Mouse (Mus musculus): ENCODE measurements around the gene Rcvrn.
A peak's percentile ranks its signal among the peaks of the same experiment; 100 is the strongest.

The Rcvrn gene

GRCm38 (mm10) chr11:67668460-67669007 is 26.6 kb upstream of the Rcvrn start:
- DNase-seq (ENCODE audit: low spot score in 2 of 2), result no peak

DNA sequence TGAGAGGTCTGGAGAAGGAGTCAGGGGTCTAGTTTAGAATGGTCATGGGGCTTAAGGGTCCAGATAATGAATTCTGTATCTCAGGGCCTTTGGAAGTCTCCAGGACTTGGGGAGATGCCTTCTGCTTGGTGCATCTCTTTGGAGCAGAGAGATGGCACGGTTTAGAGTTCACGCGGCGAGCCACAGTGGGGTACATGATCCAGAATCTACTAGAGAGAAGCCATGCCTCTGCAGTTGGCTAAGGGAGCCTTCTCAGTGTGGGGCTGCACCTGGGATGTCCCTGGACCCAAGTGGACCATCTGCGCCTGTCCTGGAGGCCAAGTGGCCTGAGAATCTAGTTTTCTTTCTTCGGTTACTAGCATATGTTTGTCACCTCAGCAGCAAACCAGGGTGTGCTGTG is 25.1 kb upstream of the Rcvrn start:
- no peak for DNase-seq (ENCODE audit: low spot score in 2 of 2)

- no peak for DNase-seq (ENCODE audit: low spot score in 2 of 2)
Observed at GRCm38 (mm10) chr11:67672140-67672539, 23.0 kb upstream of the Rcvrn start.

- peak in 1 of 2 experiments; percentile 29 for DNase-seq (ENCODE audit: low spot score in 2 of 2)
Observed at GRCm38 (mm10) chr11:67675562-67676540, 19.3 kb upstream of the Rcvrn start.

- no peak for DNase-seq (ENCODE audit: low spot score in 2 of 2)
Observed at GRCm38 (mm10) chr11:67679300-67679699, 15.8 kb upstream of the Rcvrn start.

GRCm38 (mm10) chr11:67679930-67680329 is 15.2 kb upstream of the Rcvrn start:
- DNase-seq (ENCODE audit: low spot score in 2 of 2), result no peak

DNA sequence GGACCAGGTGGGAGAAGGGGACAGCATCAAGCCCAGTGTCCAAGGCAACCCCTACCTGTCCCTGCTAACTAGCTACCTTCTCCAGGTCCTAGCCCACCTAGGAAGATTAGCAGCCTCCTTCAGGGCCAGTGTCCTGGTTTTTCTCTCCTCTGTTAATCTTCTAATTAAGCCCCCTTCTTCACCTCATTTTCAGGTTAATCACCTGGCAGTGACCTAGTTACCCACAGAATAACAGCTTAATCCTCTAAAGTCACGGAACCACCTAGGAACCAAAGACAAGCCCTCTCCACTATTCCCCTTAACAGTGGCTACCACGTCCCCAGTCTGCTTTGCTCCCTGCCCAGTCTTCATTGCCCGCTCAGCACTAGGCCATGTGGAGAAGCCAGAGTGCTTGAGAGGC is 13.3 kb upstream of the Rcvrn start:
- no peak for DNase-seq (ENCODE audit: low spot score in 2 of 2)

DNA sequence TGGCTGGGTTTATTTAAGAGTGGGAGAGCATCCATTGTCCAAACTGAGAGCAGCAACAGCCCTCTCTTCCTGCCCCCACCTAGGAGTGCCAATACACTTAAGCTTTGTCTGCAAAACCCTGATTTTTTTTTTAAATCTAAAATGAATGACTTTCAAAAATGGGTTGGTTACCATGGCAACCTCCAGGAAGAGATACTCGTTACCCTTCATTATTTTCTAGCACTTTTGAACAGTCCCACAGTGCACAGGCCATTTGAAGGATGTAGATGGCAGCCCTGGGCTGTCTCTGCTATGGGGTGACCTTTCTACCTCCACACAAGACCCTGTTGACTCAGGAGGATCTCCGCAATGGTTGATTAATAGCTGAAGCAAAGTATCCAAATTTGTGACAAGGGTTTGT is 9.0 kb upstream of the Rcvrn start:
- no peak for DNase-seq (ENCODE audit: low spot score in 2 of 2)

GRCm38 (mm10) chr11:67712976-67713375 is 17.9 kb downstream of the Rcvrn start:
- no peak for DNase-seq (ENCODE audit: low spot score in 2 of 2)

GRCm38 (mm10) chr11:67715382-67715781 is 20.3 kb downstream of the Rcvrn start:
- DNase-seq (ENCODE audit: low spot score in 2 of 2), result no peak

DNA sequence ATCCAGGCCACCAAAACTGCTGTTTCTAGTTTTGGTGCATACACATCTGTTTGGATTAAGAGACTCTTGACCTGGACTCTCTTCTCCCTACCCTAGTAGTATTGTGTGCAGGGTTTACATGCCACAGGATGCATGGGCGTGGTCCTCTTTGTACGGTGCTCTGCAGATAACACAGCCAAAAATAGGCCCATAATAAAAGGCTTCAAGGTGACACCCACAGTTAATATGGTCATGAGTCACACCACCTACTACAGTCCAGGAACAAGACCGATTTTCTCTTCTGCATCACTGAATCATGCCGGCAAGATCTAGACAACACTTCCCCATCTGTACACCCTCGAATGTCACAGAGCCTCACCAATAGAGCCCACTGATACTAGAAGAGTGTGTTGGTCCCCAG is 26.4 kb downstream of the Rcvrn start:
- no peak for DNase-seq (ENCODE audit: low spot score in 2 of 2)

DNA sequence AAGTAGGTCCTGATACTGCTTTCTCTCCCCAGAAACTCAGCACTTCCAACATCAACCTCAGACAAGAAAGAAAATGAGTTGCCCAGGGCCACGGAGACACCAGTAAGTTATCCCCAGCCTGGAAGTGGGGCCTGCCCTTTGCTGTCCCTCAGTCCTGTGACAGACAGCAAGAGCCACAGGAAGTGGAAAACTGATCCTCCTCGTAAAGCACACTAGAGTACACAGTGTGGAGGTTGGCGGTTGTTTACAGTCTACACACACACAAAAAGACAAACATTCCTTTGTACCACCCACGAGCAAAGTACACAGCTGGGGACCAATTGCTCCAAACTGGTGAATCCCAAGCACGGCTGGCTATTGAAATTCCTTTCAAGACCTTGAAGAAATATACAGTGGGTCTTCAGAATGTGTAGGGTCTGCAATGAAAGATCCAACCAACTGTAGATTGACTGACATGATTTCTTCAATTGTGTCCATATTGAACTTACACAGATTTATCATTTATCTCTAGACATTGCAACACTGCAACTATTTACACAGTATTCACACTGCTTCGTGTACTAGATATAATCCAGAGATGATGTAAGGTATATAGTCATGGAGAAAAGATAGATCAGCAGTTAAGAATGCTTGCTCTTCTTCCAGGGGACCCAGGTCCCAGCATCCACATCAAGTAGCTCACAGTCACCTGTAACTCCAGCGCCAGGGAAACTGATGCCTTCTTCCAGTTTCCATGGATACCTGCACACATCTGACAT is 27.5 kb downstream of the Rcvrn start:
- DNase-seq (ENCODE audit: low spot score in 2 of 2), result no peak

GRCm38 (mm10) chr11:67723231-67724013 is 28.3 kb downstream of the Rcvrn start:
- no peak for DNase-seq (ENCODE audit: low spot score in 2 of 2)

DNA sequence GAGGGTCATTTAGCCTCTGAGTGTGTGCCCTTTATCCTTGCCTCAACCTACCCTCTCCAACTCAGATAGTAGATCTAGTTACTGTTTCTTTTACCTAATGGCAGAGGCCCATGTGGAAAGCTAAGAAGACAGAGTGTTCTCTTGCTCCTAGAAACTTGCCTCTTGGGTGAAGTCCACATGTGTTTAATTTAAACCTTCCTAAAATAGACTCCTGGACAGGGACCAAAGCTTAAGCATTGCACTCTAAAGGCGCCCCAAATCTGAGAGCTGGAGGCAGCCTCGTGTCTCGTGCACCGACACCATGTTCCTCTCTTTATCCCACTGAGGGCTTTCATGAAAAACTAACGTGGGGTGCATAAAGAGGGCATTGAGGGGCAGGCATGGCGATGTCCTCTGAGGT is 32.0 kb downstream of the Rcvrn start:
- no peak for DNase-seq (ENCODE audit: low spot score in 2 of 2)

GRCm38 (mm10) chr11:67728726-67729125 is 33.6 kb downstream of the Rcvrn start:
- DNase-seq (ENCODE audit: low spot score in 2 of 2), result no peak

DNA sequence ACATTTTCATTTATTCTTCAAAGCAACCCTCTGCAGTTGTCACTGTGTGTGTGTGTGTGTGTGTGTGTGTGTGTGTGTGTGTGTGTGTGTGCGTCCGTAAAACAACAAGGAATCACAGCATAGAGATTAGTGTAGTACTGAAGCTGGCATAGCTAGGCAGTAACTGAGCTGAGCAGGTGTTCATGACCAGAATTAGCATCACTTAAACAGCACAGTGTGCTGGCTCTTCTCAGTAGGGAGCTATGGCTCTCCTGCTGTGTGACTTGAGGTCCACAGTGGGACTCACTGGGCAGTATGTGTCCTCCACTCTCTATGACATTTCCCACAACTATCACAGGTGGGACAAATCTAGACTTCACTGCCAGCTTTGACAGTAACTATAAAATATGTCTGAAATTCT is 35.9 kb downstream of the Rcvrn start:
- no peak for DNase-seq (ENCODE audit: low spot score in 2 of 2)

GRCm38 (mm10) chr11:67733726-67734125 is 38.6 kb downstream of the Rcvrn start:
- no peak for DNase-seq (ENCODE audit: low spot score in 2 of 2)

GRCm38 (mm10) chr11:67734597-67734996 is 39.5 kb downstream of the Rcvrn start:
- DNase-seq (ENCODE audit: low spot score in 2 of 2), result no peak

GRCm38 (mm10) chr11:67738345-67738744 is 43.2 kb downstream of the Rcvrn start:
- DNase-seq (ENCODE audit: low spot score in 2 of 2), result no peak

DNA sequence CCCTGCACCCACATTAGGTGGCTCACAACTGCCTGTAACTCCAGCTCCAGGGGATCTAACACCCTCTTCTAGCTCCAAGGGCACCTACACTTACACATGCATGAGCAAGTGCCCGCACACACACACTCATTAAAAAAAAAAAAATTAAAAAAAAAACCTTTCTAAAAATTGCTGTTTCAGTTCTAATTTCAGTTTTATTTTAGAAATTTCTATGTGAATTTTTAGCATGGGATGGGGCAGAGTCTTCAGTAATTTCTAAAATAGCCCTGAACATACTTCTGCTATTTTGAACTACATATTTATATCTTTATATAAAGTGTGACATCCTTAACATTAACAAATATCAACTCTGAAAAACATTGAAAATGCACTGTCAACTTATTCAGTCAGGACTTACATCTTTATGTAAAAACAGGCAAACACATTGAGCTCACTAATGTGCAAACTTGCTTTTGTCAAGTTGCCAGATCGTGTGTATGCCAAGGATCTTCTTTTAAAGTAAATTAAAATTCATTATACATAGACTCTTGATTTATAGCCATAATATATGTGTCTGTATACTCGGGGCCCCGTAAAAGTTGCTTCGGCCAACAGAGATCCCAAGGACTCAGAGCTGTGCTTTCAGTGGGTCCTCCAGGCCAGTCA is 43.8 kb downstream of the Rcvrn start:
- DNase-seq (ENCODE audit: low spot score in 2 of 2), result no peak

DNA sequence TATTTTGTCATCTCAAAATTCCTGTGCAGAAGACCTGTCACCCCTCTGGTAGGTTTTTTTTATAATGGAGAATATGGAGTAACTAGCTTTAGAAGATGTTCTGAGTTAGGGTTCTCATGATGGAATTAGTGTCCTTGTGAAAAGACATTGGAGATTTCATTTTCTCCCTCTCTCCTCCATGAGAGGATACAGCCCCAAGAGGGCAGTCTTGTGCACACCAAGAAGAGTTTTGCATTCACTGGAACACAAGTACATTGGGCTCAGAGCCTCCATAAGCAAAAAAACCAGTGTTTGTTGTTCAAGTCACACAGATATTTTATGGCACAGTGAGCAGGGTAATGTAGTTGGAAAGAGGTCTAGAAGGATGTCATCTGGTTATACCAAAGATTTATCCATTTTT is 46.4 kb downstream of the Rcvrn start:
- no peak for DNase-seq (ENCODE audit: low spot score in 2 of 2)
